Mouse (Mus musculus): ENCODE data around the gene Nf2. TPM values are rescaled to one million over a fixed set of nuclear protein-coding genes. Genes with fewer than 3 reads are reported as not detected.
"Not testable (repeated sequence)": the region's sequence is repeated elsewhere in the genome, so short reads cannot be mapped to it uniquely, and the experiment has no call there.

The Nf2 gene
- polyA plus RNA-seq, 2 experiments = 10.7 to 12.1 TPM

DNA sequence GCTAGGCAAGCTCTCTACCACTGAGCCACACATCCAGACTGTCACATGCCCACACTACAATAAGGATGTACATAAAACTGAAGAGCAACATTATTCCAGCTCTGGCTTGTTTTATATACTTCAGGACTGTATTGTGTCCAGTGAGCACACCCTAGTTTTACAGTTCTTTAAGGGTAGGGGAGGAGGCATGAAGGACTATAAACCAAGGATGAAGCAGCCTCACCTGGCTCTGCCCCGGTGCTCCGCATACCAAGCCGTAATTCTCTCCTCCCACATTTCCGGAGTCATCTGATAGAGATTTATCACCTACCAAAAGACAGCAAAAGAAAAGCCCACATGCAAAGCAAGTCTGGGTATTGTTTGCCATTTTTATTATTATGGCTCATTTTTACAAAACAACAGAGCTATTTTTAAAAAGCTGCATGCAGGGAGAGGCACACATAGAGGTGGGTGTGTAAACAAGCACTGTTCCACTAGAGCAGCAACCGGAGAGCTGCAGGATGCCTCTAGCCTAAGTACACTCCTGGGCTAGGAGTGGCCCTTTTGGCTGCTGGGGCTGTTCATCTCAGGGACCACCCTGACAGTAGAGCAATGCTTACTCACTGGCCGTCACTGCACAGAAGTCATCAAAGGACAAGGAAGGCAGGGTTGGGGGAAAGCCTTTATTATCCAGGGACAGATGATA, 43.2 kb downstream of the Nf2 start:
- ATAC-seq (ENCODE audit: insufficient read depth) = no peak
- Histone ChIP-seq H3K9ac (replicated peaks) (no peak overlapping the region), H3K27me3 (ENCODE audit: control insufficient read depth, insufficient read depth, low read length) (no peaks in the 10 kb centered on the region), H3K36me3 (replicated peaks; ENCODE audit: control insufficient read depth, insufficient read depth, low read depth) (peaks cover 5% of the 10 kb centered on the region), H3K4me2 (ENCODE audit: low read depth) (no peak overlapping the region), H3K4me1 (replicated peaks; ENCODE audit: control insufficient read depth in 2 of 2, insufficient read depth in 2 of 2, low read length in 1 of 2) (peaks cover 7 to 11% of the 10 kb centered on the region in 2 experiments), H3K9me3 (ENCODE audit: control insufficient read depth, low read length) (no peaks in the 10 kb centered on the region), H3K4me3 (ENCODE audit: insufficient read depth in 1 of 2, low read depth in 2 of 2, low read length in 2 of 2) (no peak overlapping the region), H3K27ac (no peak overlapping the region)
- 82% methylated on average over 6 of the region's 6 CpGs for WGBS (ENCODE audit: insufficient replicate concordance)
- TF ChIP-seq CTCF (IDR thresholded peaks at IDR 0.05; ENCODE audit: low read depth) (no peak), EP300 (IDR thresholded peaks at IDR 0.05; ENCODE audit: low read depth) (no peak)
- no peak for DNase-seq (ENCODE audit: low read depth in 3 of 3, low spot score in 3 of 3)

DNA sequence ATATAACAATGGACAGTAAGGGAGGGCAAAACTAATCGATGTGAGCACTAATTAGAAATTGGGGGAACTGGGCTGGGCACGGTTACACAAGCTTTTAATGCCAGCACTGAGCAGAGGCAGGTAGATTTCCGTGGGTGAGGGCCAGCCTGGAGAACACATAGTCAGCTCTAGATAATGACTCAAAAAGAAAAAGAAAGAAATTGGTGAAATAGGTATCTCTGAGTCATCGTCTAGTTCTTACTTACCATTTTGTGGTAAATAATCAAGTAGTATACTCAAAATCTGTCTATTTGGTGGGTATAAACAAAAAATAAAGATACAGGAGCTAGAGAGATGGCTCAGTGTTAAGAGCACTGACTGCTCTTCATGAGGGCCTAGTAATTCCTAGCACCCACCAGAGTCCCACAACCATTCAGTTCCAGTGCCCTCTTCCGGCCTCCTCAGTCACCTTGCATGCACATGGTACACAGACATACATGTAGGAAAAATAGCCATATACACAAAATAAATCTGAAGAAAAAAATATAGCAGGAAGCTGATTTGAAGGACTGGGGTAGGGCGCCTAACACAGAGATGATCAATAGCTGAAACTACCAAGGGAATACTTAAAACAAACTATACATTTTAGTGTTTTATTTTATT, 44.3 kb downstream of the Nf2 start:
- 72% methylated on average over 6 of the region's 6 CpGs for WGBS (ENCODE audit: insufficient replicate concordance)
- peaks cover 7 to 11% of the 10 kb centered on the region in 2 experiments for H3K4me1 ChIP-seq (replicated peaks; ENCODE audit: control insufficient read depth in 2 of 2, insufficient read depth in 2 of 2, low read length in 1 of 2)
- no peak overlapping the region for H3K4me3 ChIP-seq (ENCODE audit: insufficient read depth in 1 of 2, low read depth in 2 of 2, low read length in 2 of 2)
- H3K27ac ChIP-seq = no peak overlapping the region
- peaks cover 5% of the 10 kb centered on the region for H3K36me3 ChIP-seq (replicated peaks; ENCODE audit: control insufficient read depth, insufficient read depth, low read depth)
- H3K27me3 ChIP-seq (ENCODE audit: control insufficient read depth, insufficient read depth, low read length) = no peaks in the 10 kb centered on the region
- no peak for DNase-seq (ENCODE audit: low read depth in 3 of 3, low spot score in 3 of 3)
- no peak overlapping the region for H3K4me2 ChIP-seq (ENCODE audit: low read depth)
- no peak for TF ChIP-seq EP300 (IDR thresholded peaks at IDR 0.05; ENCODE audit: low read depth)
- no peak overlapping the region for H3K9ac ChIP-seq (replicated peaks)
- H3K9me3 ChIP-seq (ENCODE audit: control insufficient read depth, low read length) = no peaks in the 10 kb centered on the region
- no peak for ATAC-seq (ENCODE audit: insufficient read depth)

DNA sequence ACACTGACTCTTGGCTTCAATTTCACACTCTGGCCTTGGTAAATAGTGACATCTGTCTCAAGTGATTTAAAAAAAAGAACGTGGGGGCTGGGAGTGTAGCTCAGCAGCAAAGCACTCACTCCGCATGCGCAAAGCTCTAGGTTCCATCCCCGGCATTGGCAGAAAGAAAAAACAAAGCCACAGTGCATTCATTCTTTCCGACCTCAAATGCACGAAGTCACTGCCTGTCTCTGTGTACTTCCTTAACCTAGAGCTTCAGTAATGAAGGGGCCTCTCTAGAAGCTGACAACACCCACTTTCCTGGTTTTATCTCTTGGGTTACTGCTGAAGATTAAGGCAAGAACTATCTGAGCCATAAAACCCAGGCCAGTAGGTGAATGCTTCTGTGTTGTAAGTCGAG, 45.4 kb downstream of the Nf2 start:
- 47% methylated on average over 7 of the region's 7 CpGs for WGBS (ENCODE audit: insufficient replicate concordance)
- DNase-seq (ENCODE audit: low read depth in 3 of 3, low spot score in 3 of 3) (peak in 2 of 3 experiments; percentile 13 to 14), ATAC-seq (ENCODE audit: insufficient read depth) (peak; percentile 35; the same call in 1 of the 2 replicates)
- Histone ChIP-seq H3K36me3 (replicated peaks; ENCODE audit: control insufficient read depth, insufficient read depth, low read depth) (peaks cover 5% of the 10 kb centered on the region), H3K9me3 (ENCODE audit: control insufficient read depth, low read length) (no peaks in the 10 kb centered on the region), H3K27me3 (ENCODE audit: control insufficient read depth, insufficient read depth, low read length) (no peaks in the 10 kb centered on the region), H3K27ac (no peak overlapping the region), H3K4me3 (ENCODE audit: insufficient read depth in 1 of 2, low read depth in 2 of 2, low read length in 2 of 2) (no peak overlapping the region), H3K4me2 (ENCODE audit: low read depth) (no peak overlapping the region), H3K9ac (replicated peaks) (no peak overlapping the region), H3K4me1 (replicated peaks; ENCODE audit: control insufficient read depth in 2 of 2, insufficient read depth in 2 of 2, low read length in 1 of 2) (peaks cover 7 to 11% of the 10 kb centered on the region in 2 experiments)
- TF ChIP-seq CTCF (IDR thresholded peaks at IDR 0.05; ENCODE audit: low read depth) (no peak), EP300 (IDR thresholded peaks at IDR 0.05; ENCODE audit: low read depth) (no peak)

DNA sequence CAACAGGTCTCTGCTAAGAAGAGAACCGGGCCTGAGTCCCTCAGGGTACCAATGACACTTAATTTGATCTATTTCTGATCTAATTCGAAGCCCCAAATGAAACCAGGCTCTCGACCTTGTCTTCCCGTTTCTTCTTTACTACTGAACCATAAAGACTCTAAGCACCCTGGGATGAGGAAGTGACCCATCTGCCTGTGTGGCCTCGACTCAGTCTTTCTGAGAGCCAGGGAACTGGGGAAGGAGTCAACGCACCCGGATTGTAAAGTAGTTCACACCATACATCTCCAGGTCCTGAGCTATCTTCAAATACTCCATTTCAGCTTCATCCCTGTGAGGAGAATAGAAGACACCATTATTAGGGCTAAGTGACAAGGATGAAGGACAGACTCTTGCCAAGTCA, 45.9 kb downstream of the Nf2 start:
- Histone ChIP-seq H3K27ac (no peak overlapping the region), H3K36me3 (replicated peaks; ENCODE audit: control insufficient read depth, insufficient read depth, low read depth) (peaks cover 5% of the 10 kb centered on the region), H3K9ac (replicated peaks) (no peak overlapping the region), H3K4me2 (ENCODE audit: low read depth) (no peak overlapping the region), H3K27me3 (ENCODE audit: control insufficient read depth, insufficient read depth, low read length) (no peaks in the 10 kb centered on the region), H3K4me1 (replicated peaks; ENCODE audit: control insufficient read depth in 2 of 2, insufficient read depth in 2 of 2, low read length in 1 of 2) (peaks cover 7 to 11% of the 10 kb centered on the region in 2 experiments), H3K4me3 (ENCODE audit: insufficient read depth in 1 of 2, low read depth in 2 of 2, low read length in 2 of 2) (no peak overlapping the region), H3K9me3 (ENCODE audit: control insufficient read depth, low read length) (no peaks in the 10 kb centered on the region)
- no peak for DNase-seq (ENCODE audit: low read depth in 3 of 3, low spot score in 3 of 3)
- TF ChIP-seq CTCF (IDR thresholded peaks at IDR 0.05; ENCODE audit: low read depth) = no peak
- TF ChIP-seq EP300 (IDR thresholded peaks at IDR 0.05; ENCODE audit: low read depth) = no peak
- 72% methylated on average over 7 of the region's 7 CpGs for WGBS (ENCODE audit: insufficient replicate concordance)
- ATAC-seq (ENCODE audit: insufficient read depth) = no peak

DNA sequence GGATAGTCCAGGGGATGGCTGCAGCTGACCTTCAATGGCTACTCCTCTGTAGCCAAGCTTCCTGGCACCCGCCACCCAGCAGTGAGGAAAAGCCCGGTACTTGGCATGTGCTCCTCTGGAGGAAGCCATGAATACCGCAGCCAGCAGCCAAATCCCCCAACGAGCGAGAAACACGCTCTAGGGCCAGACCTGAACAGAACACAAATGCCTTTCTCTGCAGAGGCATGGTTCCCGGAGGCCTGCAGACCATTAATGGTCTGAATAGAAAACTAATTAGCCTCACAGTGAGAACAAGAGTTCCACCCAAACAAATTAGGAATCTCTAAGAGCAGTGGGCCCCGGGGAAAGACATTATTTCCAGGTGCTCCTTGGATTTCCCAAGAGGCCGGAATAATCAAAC, 46.3 kb downstream of the Nf2 start:
- ATAC-seq (ENCODE audit: insufficient read depth) = no peak
- no peak for DNase-seq (ENCODE audit: low read depth in 3 of 3, low spot score in 3 of 3)
- Histone ChIP-seq H3K27me3 (ENCODE audit: control insufficient read depth, insufficient read depth, low read length) (no peaks in the 10 kb centered on the region), H3K4me1 (replicated peaks; ENCODE audit: control insufficient read depth in 2 of 2, insufficient read depth in 2 of 2, low read length in 1 of 2) (peaks cover 7 to 11% of the 10 kb centered on the region in 2 experiments), H3K9me3 (ENCODE audit: control insufficient read depth, low read length) (no peaks in the 10 kb centered on the region), H3K4me3 (ENCODE audit: insufficient read depth in 1 of 2, low read depth in 2 of 2, low read length in 2 of 2) (no peak overlapping the region), H3K4me2 (ENCODE audit: low read depth) (no peak overlapping the region), H3K27ac (no peak overlapping the region), H3K9ac (replicated peaks) (no peak overlapping the region), H3K36me3 (replicated peaks; ENCODE audit: control insufficient read depth, insufficient read depth, low read depth) (peaks cover 5% of the 10 kb centered on the region)
- TF ChIP-seq CTCF (IDR thresholded peaks at IDR 0.05; ENCODE audit: low read depth) (no peak), EP300 (IDR thresholded peaks at IDR 0.05; ENCODE audit: low read depth) (no peak)
- WGBS (ENCODE audit: insufficient replicate concordance) = 87% methylated on average over 9 of the region's 9 CpGs

DNA sequence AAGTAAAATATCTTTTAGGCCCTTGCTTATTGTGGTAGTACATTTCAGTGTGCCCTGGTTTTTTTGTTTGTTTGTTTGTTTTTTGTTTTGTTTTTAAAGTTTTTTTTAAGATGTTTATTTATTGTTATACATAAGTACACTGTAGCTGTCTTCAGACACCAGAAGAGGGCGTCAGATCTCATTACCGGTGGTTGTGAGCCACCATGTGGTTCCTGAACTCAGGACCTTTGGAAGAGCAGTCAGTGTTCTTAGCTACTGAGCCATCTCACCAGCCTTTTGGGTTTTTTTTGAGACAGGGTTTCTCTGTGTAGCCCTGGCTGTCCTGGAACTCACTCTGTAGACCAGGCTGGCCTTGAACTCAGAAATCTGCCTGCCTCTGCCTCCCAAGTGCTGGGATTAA, 46.9 kb downstream of the Nf2 start:
- not testable (repeated sequence) for H3K9ac ChIP-seq (replicated peaks); H3K4me2 ChIP-seq (ENCODE audit: low read depth); H3K4me3 ChIP-seq (ENCODE audit: insufficient read depth in 1 of 2, low read depth in 2 of 2, low read length in 2 of 2); ATAC-seq (ENCODE audit: insufficient read depth); DNase-seq (ENCODE audit: low read depth in 3 of 3, low spot score in 3 of 3); H3K9me3 ChIP-seq (ENCODE audit: control insufficient read depth, low read length); H3K27ac ChIP-seq; H3K27me3 ChIP-seq (ENCODE audit: control insufficient read depth, insufficient read depth, low read length); H3K36me3 ChIP-seq (replicated peaks; ENCODE audit: control insufficient read depth, insufficient read depth, low read depth)
- H3K4me1 ChIP-seq (replicated peaks; ENCODE audit: control insufficient read depth in 2 of 2, insufficient read depth in 2 of 2, low read length in 1 of 2) = peaks cover 7 to 11% of the 10 kb centered on the region in 2 experiments
- WGBS (ENCODE audit: insufficient replicate concordance) = 82% methylated on average over 2 of the region's 2 CpGs
